19 mouse cellular contexts compared by ENCODE assay signal in genomic region chr4:108911866-108912265, GRCm38 (mm10). TPM values are rescaled to one million over a fixed set of nuclear protein-coding genes. Genes with fewer than 3 reads are reported as not detected.
"Had no signal": no experiment of that assay in that cellular context is flagged by ENCODE, and none has a peak within 500 bp of the region (broad histone marks: within the 10 kb centered on the region; RNA-seq: fewer than 3 reads in every experiment).

No protein-coding gene starts in this region.

- H3K27ac ChIP-seq: midbrain, embryonic 10.5 days; midbrain, embryonic 12.5 days; neural tube, embryonic 13.5 days; neural tube, embryonic 15.5 days had no signal

- ATAC-seq: midbrain, embryonic 16.5 days had no signal

- H3K9me3 ChIP-seq: midbrain, embryonic 10.5 days; midbrain, embryonic 12.5 days; neural tube, embryonic 13.5 days; neural tube, embryonic 15.5 days had no signal

- H3K9ac ChIP-seq: lung, embryonic 14.5 days; midbrain, embryonic 12.5 days; neural tube, embryonic 13.5 days; neural tube, embryonic 15.5 days had no signal

- DNase-seq: lung, adult 18-20 months; lung, embryonic 14.5 days; lung, postnatal 10 days; lung, postnatal 4 days; midbrain, embryonic 14.5 days; retina, postnatal 1 day; right cerebral cortex, adult 18-20 months; right cerebral cortex, postnatal 25 days; right cerebral cortex, postnatal 4 days; thymus, adult 2 months; thymus, postnatal 25 days; thymus, postnatal 4 days had no signal

- H3K36me3 ChIP-seq: midbrain, embryonic 10.5 days; midbrain, embryonic 12.5 days; neural tube, embryonic 13.5 days; neural tube, embryonic 15.5 days had no signal

- H3K4me3 ChIP-seq: midbrain, embryonic 10.5 days; midbrain, embryonic 12.5 days; myocyte; neural tube, embryonic 13.5 days; neural tube, embryonic 15.5 days had no signal

- H3K4me2 ChIP-seq: lung, embryonic 14.5 days; midbrain, embryonic 12.5 days; neural tube, embryonic 13.5 days; neural tube, embryonic 15.5 days had no signal

- H3K27me3 ChIP-seq: midbrain, embryonic 12.5 days; neural tube, embryonic 13.5 days; neural tube, embryonic 15.5 days had no signal

RNA-seq across cellular contexts. Expression of gene Rab3b, which starts 33.0 kb away (rescaled TPM):
- total RNA-seq: megakaryocyte-erythroid progenitor cell, adult 5-6 weeks had no signal
